Mouse (Mus musculus) induced T-regulatory cell, adult 2 months (primary cell): Measurements from ENCODE around the gene Tnnc1.

Experiments used
- DNase-seq: peaks from one replicate; pipeline ENCODE4 v3.0.0-alpha.2; 2012; ENCODE audit warnings: low read depth

Gene Tnnc1

GRCm38 (mm10) chr14:31184195-31184594 lies 23.9 kb upstream of the Tnnc1 start:
- no peak for DNase-seq

- DNase-seq: no peak
Measured at GRCm38 (mm10) chr14:31186656-31187055, 21.5 kb upstream of the Tnnc1 start.

- DNase-seq: no peak
Measured at GRCm38 (mm10) chr14:31188771-31189181, 19.3 kb upstream of the Tnnc1 start.

- no peak for DNase-seq
Measured at GRCm38 (mm10) chr14:31189348-31189747, 18.8 kb upstream of the Tnnc1 start.

- DNase-seq: no peak
Measured at GRCm38 (mm10) chr14:31191936-31192335, 16.2 kb upstream of the Tnnc1 start.

- DNase-seq: no peak
Measured at GRCm38 (mm10) chr14:31193791-31194190, 14.3 kb upstream of the Tnnc1 start.

- DNase-seq: peak; percentile 56
Measured at GRCm38 (mm10) chr14:31194441-31194840, 13.7 kb upstream of the Tnnc1 start.

- DNase-seq: peak; percentile 67
Measured at GRCm38 (mm10) chr14:31194891-31195513, 13.1 kb upstream of the Tnnc1 start.

GRCm38 (mm10) chr14:31195521-31195920 lies 12.6 kb upstream of the Tnnc1 start:
- no peak for DNase-seq

- DNase-seq: peak; percentile 76
Measured at GRCm38 (mm10) chr14:31195968-31196367, 12.1 kb upstream of the Tnnc1 start.

- DNase-seq: peak; percentile 66
Measured at GRCm38 (mm10) chr14:31197547-31198516, 10.3 kb upstream of the Tnnc1 start.

GRCm38 (mm10) chr14:31199599-31199998 lies 8.5 kb upstream of the Tnnc1 start:
- no peak for DNase-seq

GRCm38 (mm10) chr14:31200038-31200437 lies 8.1 kb upstream of the Tnnc1 start:
- no peak for DNase-seq

GRCm38 (mm10) chr14:31204844-31205243 lies 3.3 kb upstream of the Tnnc1 start:
- DNase-seq: no peak

- DNase-seq: peak; percentile 28
Measured at GRCm38 (mm10) chr14:31205244-31205561, 2.9 kb upstream of the Tnnc1 start.

GRCm38 (mm10) chr14:31205562-31206467 lies 2.3 kb upstream of the Tnnc1 start:
- DNase-seq: peak; percentile 50

- peak; percentile 98 for DNase-seq
Measured at GRCm38 (mm10) chr14:31206472-31206981, 1.6 kb upstream of the Tnnc1 start.

GRCm38 (mm10) chr14:31207070-31207830 lies 862 bp upstream of the Tnnc1 start:
- no peak for DNase-seq

GRCm38 (mm10) chr14:31209133-31209557 lies 1.0 kb downstream of the Tnnc1 start:
- DNase-seq: no peak

- DNase-seq: no peak
Measured at GRCm38 (mm10) chr14:31211854-31212253, 3.7 kb downstream of the Tnnc1 start.

- DNase-seq: no peak
Measured at GRCm38 (mm10) chr14:31212499-31212898, 4.4 kb downstream of the Tnnc1 start.
